Mouse (Mus musculus) megakaryocyte, embryonic 14.5 days (primary cell): ENCODE measurements around the gene Mpped2.

Source experiments
- FLI1 ChIP-seq: IDR thresholded peaks from 2 replicates; pipeline ENCODE4 v1.6.1; 2012; ENCODE audit warnings: low read length, inconsistent platforms, mixed read lengths
- GATA1 ChIP-seq: IDR thresholded peaks from 3 replicates; pipeline ENCODE4 v1.6.1; 2012; ENCODE audit warnings: mixed read lengths, low read length, inconsistent platforms, borderline replicate concordance

GRCm38 (mm10) chr2:106692783-106693701, at the start of gene Mpped2:
- TF ChIP-seq GATA1, result no peak
- TF ChIP-seq FLI1, result no peak
